Mouse (Mus musculus) forebrain, postnatal 0 days (tissue): ENCODE data around the gene Teddm1b. TPM values are rescaled to one million over a fixed set of nuclear protein-coding genes. Genes with fewer than 3 reads are reported as not detected.

Source experiments
- ATAC-seq: fragments of 200-750 bp; cut with Nextera tagmentation; 2 replicates; pipeline ENCODE4 v1.8.0; 2017; ENCODE audit warnings: mild to moderate bottlenecking, moderate library complexity
- DNase-seq: peaks from one replicate; pipeline ENCODE4 v3.0.0-alpha.2; 2015
- H3K27ac ChIP-seq: fragments of 300-500 bp; sonication (generic); 2 replicates; pipeline ENCODE4 v1.5.1; 2014; ENCODE audit warnings: low read depth, mild to moderate bottlenecking, antibody characterized with exemption, low read length, moderate library complexity, mixed read lengths
- H3K27me3 ChIP-seq: fragments of 300-500 bp; sonication (generic); 2 replicates; pipeline ENCODE4 v1.6.1; 2014; ENCODE audit warnings: mild to moderate bottlenecking, low read length, mixed read lengths; ENCODE audit not compliant: insufficient read depth
- H3K36me3 ChIP-seq: fragments of 300-500 bp; sonication (generic); 2 replicates; pipeline ENCODE4 v1.6.1; 2014; ENCODE audit warnings: mild to moderate bottlenecking, moderate library complexity; ENCODE audit not compliant: insufficient read depth
- H3K4me1 ChIP-seq: fragments of 300-500 bp; sonication (generic); 2 replicates; pipeline ENCODE4 v1.6.1; 2014; ENCODE audit warnings: antibody characterized with exemption; ENCODE audit not compliant: insufficient read depth
- H3K4me2 ChIP-seq: fragments of 300-500 bp; sonication (generic); 2 replicates; pipeline ENCODE4 v1.6.1; 2014; ENCODE audit warnings: low read depth, mild to moderate bottlenecking, moderate library complexity
- H3K4me3 ChIP-seq: fragments of 300-500 bp; sonication (generic); 2 replicates; pipeline ENCODE4 v1.5.1; 2014; ENCODE audit warnings: low read depth, low read length, mixed read lengths
- H3K9ac ChIP-seq: fragments of 300-500 bp; sonication (generic); 2 replicates; pipeline ENCODE4 v1.6.1; 2014; ENCODE audit warnings: mild to moderate bottlenecking
- H3K9me3 ChIP-seq: fragments of 300-500 bp; sonication (generic); 2 replicates; pipeline ENCODE4 v1.6.1; 2016; ENCODE audit warnings: low read length
- CTCF ChIP-seq: sonication (generic); IDR thresholded peaks from 2 replicates; pipeline ENCODE4 v1.5.1; 2016; ENCODE audit warnings: antibody characterized with exemption, control low read depth, low read depth
- WGBS: fragments of 180-500 bp; shearing (Covaris S2); extraction: QIAGEN DNeasy Blood & Tissue Kit; methylation state at CpG from one replicate; pipeline ENCODE4 v1.1.7; 2014; 5-methylcytosine and 5-hydroxymethylcytosine counted together
- polyA plus RNA-seq: library from polyadenylated mRNA; unstranded; fragments of >200 nt; fragmentation: Nextera tagmentation; extraction: Ambion mirVana; gene quantifications from 2 replicates; pipeline ENCODE4 v1.2.1, GENCODE M21; 2015
- total RNA-seq: library from RNA; depleted of rRNA; stranded (reverse); fragments of >200 nt; gene quantifications from 2 replicates; pipeline ENCODE4 v1.2.3, GENCODE M21; 2014

The Teddm1b gene
- total and polyA plus RNA-seq, 2 experiments from 2014 or later = 0.36 TPM; not detected in 1

DNA sequence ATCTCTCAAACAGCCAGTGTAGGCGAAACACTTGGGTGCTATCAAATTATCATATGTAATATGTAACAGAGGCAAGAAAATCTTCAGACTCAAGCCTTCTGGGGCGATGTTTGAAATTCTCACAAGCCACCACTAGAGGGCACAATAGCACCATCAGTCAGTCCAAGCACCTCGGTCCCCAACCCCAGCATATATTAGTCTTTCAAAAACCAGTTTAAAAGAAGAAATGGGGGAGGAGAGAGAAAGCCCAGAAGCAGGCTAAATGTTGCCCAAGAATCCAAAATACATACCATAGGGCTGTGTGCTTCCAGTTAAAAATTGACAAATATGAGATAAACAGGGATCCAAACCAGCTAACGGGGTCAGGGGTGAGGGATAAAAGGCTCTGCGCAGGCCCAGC is 20.8 kb downstream of the Teddm1b start:
- H3K9me3 ChIP-seq = no peaks in the 10 kb centered on the region
- H3K4me1 ChIP-seq = no peaks in the 10 kb centered on the region
- no peaks in the 10 kb centered on the region; the same call in 1 of the 2 replicates for H3K27me3 ChIP-seq
- H3K36me3 ChIP-seq = no peaks in the 10 kb centered on the region
- DNase-seq (peak; percentile 93), ATAC-seq (peak; percentile 17; the same call in 1 of the 2 replicates)
- WGBS = 32% methylated on average over 5 of the region's 5 CpGs
- no peak overlapping the region for H3K9ac ChIP-seq
- no peak overlapping the region for H3K4me3 ChIP-seq
- peak; percentile 89 for TF ChIP-seq CTCF
- no peak overlapping the region for H3K4me2 ChIP-seq
- H3K27ac ChIP-seq = 0 out of 2 replicates have a peak overlapping the region, but pooled peaks have one; percentile 30

GRCm38 (mm10) chr1:153897196-153897595 is 23.1 kb downstream of the Teddm1b start:
- Histone ChIP-seq H3K4me3 (no peak overlapping the region), H3K36me3 (no peaks in the 10 kb centered on the region), H3K4me1 (peaks cover 12% of the 10 kb centered on the region; the same call in 1 of the 2 replicates), H3K4me2 (no peak overlapping the region), H3K9ac (no peak overlapping the region), H3K27me3 (no peaks in the 10 kb centered on the region), H3K27ac (no peak overlapping the region), H3K9me3 (no peaks in the 10 kb centered on the region)
- 92% methylated on average over 8 of the region's 8 CpGs for WGBS
- no peak for TF ChIP-seq CTCF
- ATAC-seq = no peak
- no peak for DNase-seq

- peak overlapping the region; percentile 97 for H3K9ac ChIP-seq
- H3K4me1 ChIP-seq = peaks cover 20% of the 10 kb centered on the region; the same call in 1 of the 2 replicates
- H3K9me3 ChIP-seq = no peaks in the 10 kb centered on the region
- peak; percentile 61 for ATAC-seq
- no peaks in the 10 kb centered on the region for H3K27me3 ChIP-seq
- H3K4me2 ChIP-seq = peak overlapping the region; percentile 81
- WGBS = 14% methylated on average over 22 of the region's 22 CpGs
- peak overlapping the region; percentile 97 for H3K27ac ChIP-seq
- no peak for DNase-seq
- H3K4me3 ChIP-seq = peak overlapping the region; percentile 93
- peaks cover 16% of the 10 kb centered on the region for H3K36me3 ChIP-seq
- TF ChIP-seq CTCF = no peak
Measured at GRCm38 (mm10) chr1:153898989-153899730, 25.0 kb downstream of the Teddm1b start.

GRCm38 (mm10) chr1:153899731-153900380 is 25.7 kb downstream of the Teddm1b start, which contains the start of the genes Glul and Teddm2:
Gene Glul (plus strand): TSS chr1:153899944.
Gene Teddm2 (minus strand): TSS chr1:153900228.
- H3K27me3 ChIP-seq = no peaks in the 10 kb centered on the region
- no peak for TF ChIP-seq CTCF

GRCm38 (mm10) chr1:153900381-153900780 is 26.2 kb downstream of the Teddm1b start:
- H3K36me3 ChIP-seq = peaks cover 28% of the 10 kb centered on the region
- peaks cover 20% of the 10 kb centered on the region; the same call in 1 of the 2 replicates for H3K4me1 ChIP-seq
- peak; percentile 6; the same call in 1 of the 2 replicates for TF ChIP-seq CTCF
- WGBS = 2% methylated on average over 34 of the region's 36 CpGs
- H3K4me3 ChIP-seq = peak overlapping the region; percentile 93
- H3K4me2 ChIP-seq = peak overlapping the region; percentile 81
- H3K9me3 ChIP-seq = no peaks in the 10 kb centered on the region
- peak overlapping the region; percentile 97 for H3K9ac ChIP-seq
- no peaks in the 10 kb centered on the region for H3K27me3 ChIP-seq
- DNase-seq = no peak
- peak overlapping the region; percentile 97 for H3K27ac ChIP-seq
- no peak; the same call in 1 of the 2 replicates for ATAC-seq

More at GRCm38 (mm10) chr1:153899731-153900380, 25.7 kb downstream of the Teddm1b start, which contains the start of the genes Glul and Teddm2:
- 4% methylated on average over 49 of the region's 51 CpGs for WGBS
- H3K9me3 ChIP-seq = no peaks in the 10 kb centered on the region
- peak within 1 kb of the TSS; percentile 93 for H3K4me3 ChIP-seq
- ATAC-seq (peak; percentile 95), DNase-seq (peak; percentile 97)
- H3K4me1 ChIP-seq = peaks cover 20% of the 10 kb centered on the region; the same call in 1 of the 2 replicates
- peak within 1 kb of the TSS; percentile 97 for H3K9ac ChIP-seq
- peak within 1 kb of the TSS; percentile 97 for H3K27ac ChIP-seq
- peak within 1 kb of the TSS; percentile 81 for H3K4me2 ChIP-seq
- peaks cover 23% of the 10 kb centered on the region for H3K36me3 ChIP-seq

GRCm38 (mm10) chr1:153900860-153901730 is 26.9 kb downstream of the Teddm1b start:
- Histone ChIP-seq H3K27me3 (no peaks in the 10 kb centered on the region), H3K9ac (peak overlapping the region; percentile 97), H3K4me2 (peak overlapping the region; percentile 81), H3K4me3 (peak overlapping the region; percentile 93), H3K4me1 (peaks cover 20% of the 10 kb centered on the region; the same call in 1 of the 2 replicates), H3K27ac (peak overlapping the region; percentile 97), H3K9me3 (no peaks in the 10 kb centered on the region), H3K36me3 (peaks cover 35% of the 10 kb centered on the region)
- ATAC-seq (no peak), DNase-seq (peak; percentile 41)
- TF ChIP-seq CTCF = no peak
- 1% methylated on average over 25 of the region's 25 CpGs for WGBS
